Mouse (Mus musculus): ENCODE data around the gene Cntn1. TPM values are rescaled to one million over a fixed set of nuclear protein-coding genes. Genes with fewer than 3 reads are reported as not detected.

The Cntn1 gene
- total RNA-seq, 2 experiments from 2014 or later = 0.11 to 0.23 TPM

DNA sequence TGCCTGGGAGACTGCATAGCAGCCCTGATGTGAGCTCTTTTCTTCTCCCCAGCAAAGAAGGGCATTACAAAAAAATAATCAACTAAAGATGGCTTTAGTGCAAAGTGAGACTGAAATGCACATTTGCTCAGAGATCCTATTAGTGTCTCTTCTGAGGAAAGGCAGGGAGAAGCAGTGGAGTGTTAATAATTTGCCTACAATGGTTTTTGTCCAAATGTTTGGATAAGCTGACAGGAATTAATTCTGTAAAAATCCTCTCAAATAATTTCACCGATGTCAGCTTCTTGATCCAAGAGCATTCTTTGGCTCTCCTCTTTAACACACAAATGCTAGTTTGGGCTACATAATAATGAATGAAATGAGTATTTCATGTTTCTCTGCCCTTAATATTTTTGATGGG is 34.9 kb downstream of the Cntn1 start:
- no peak for DNase-seq
- Histone ChIP-seq H3K27ac (no peak overlapping the region), H3K4me3 (no peak overlapping the region)
- intact Hi-C loops (cut with DNase I) = no loop called here
- TF ChIP-seq CTCF (IDR thresholded peaks at IDR 0.05) = no peak

DNA sequence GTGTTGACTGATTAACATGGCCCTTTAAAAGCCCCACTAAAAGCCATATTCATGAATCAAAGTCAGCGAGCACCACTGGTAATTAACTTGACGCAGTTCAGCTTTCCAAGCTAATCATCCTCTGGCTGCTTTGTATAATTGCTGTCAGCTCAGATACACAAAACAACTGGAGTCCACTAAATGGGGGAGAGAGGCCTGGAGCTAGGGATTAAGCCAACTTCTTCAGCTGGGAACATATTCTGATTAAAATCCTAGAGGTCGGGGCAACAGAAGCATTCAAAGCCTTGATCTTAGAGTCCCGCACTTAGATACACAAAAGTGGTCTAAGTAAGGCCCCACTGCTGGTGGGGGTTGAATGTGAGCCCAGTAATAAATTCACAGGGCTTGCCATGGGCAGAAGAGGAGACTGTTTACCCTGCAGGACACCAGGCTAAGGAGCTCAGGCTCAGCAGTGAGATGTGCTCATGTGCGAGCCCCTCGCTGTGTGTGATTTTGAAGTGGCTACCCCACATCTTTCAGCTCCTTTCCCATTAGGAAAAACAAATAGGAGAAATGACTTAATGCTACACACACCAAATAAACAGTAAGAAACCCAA is 36.8 kb downstream of the Cntn1 start:
- H3K4me3 ChIP-seq = no peak overlapping the region
- no peak for TF ChIP-seq CTCF (IDR thresholded peaks at IDR 0.05)
- intact Hi-C loops (cut with DNase I) = no loop called here
- DNase-seq = no peak
- H3K27ac ChIP-seq = no peak overlapping the region

DNA sequence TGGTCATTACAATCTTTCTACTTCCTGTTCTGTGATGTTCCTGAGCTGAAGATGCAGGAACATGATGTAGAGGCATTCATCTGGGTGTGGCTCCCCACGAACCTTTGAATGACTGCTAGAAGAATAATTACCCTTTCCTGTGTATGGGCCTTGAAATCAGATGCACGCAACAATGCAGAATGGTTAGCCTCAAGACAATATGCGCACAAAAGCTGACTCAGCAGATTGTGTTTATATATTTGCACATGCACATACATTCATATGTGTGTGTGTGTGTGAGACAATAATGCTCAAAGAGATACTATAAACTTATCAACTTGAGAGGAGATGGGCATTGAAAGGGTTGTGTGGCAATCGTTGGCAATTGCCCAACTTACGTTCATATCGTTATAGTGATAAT is 39.8 kb downstream of the Cntn1 start:
- TF ChIP-seq CTCF (IDR thresholded peaks at IDR 0.05) = no peak
- no peak for DNase-seq
- intact Hi-C loops (cut with DNase I) = no loop called here
- no peak overlapping the region for H3K4me3 ChIP-seq
- H3K27ac ChIP-seq = no peak overlapping the region

DNA sequence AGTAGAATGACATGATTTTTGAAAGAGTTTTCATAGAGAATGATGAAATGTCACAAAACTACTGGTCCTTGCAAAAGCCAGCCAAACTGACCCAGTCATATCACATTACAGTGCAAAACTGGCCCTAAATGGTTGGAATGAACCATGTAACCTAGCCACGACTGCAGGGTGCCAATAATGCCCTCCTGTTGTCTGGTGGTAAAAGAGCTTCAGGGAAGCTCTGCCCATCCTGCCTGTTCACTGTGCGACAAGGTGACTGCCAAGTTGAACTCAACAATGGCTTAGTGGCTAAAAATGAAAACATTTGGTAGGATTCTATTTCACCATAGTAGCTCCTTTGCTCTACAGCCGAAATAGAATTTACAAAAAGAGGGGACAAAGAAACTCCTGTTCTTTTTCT is 41.1 kb downstream of the Cntn1 start:
- no peak for DNase-seq
- Histone ChIP-seq H3K4me3 (no peak overlapping the region), H3K27ac (no peak overlapping the region)
- intact Hi-C loops (cut with DNase I) = no loop called here
- TF ChIP-seq CTCF (IDR thresholded peaks at IDR 0.05) = no peak

DNA sequence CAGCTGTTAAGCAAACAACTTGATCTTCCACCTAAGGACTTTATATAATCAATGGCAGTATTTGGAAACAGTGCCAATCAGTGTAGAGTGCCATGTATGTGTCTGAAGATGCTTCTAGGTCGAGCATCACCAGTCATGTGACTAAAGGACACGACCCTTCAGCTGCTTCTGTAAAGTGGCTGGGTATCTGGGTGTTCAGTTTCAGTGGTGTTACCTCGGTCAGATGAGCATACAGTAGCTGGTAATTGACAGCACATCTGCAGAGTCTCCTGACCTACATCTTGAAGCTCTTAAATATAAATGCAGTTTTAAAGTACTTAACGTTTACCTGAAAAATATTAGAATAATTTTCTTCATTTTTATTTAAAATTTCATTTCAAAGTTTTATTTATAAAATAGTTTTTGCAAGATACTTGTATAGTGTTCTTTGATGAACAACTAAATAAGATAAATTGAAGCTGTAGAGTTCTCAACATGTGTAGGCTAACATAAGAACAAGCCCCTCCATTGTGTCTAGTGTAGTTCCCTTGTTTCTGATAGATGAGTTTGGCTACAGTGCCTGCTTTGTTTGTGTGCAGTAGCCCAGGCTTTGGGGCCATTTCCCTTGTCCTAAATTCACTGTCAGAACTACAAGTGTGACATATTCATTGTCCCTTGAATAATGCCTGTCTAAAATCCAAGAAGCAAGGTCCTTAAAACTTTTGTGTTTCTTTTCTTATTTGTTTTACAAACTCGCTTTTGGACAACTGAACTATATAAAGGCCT is 48.6 kb downstream of the Cntn1 start:
- no peak for DNase-seq
- Histone ChIP-seq H3K4me3 (no peak overlapping the region), H3K27ac (no peak overlapping the region)
- no peak for TF ChIP-seq CTCF (IDR thresholded peaks at IDR 0.05)
- intact Hi-C loops (cut with DNase I) = no loop called here

DNA sequence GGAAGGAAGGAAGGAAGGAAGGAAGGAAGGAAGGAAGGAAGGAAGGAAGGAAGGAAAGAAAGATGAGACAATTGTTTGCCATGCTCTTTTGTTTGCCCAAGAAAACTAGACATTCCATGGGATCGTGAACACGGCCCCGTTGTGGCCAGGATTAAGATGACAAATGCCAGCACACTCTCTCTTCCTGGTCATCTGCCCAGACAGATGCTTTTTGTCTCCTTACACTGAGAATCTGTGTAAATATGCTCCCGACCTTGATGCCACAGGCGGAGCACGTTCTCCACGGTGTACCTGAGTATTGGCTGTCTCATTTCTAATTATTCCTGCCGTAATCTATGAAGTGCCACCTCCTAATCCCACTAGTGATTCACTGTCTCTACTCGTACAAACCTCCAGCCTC is 51.0 kb downstream of the Cntn1 start:
- intact Hi-C loops (cut with DNase I) = no loop called here
- no peak overlapping the region for H3K4me3 ChIP-seq
- no peak for DNase-seq
- H3K27ac ChIP-seq = no peak overlapping the region
- TF ChIP-seq CTCF (IDR thresholded peaks at IDR 0.05) = no peak

DNA sequence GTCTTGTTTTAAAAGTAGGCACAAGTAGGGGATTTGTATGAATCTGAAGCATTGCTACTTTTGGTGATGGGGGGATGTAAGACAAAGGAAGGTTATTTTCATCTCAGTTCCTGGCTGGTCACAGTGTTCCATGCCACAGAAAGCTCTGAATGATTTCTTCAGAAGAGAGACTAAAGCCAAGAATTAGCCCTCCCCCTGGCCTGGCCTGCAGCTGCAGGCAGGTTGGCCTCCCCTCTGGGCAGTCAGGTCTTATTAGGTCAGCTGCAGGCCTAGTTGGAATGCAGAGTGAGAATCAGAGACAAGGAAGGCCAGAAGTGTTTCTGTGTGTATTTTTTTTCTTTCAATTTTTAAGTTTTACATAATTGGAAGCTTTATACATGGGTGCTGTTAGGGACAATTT is 61.5 kb downstream of the Cntn1 start:
- H3K27ac ChIP-seq = no peak overlapping the region
- intact Hi-C loops (cut with DNase I) = no loop called here
- no peak for TF ChIP-seq CTCF (IDR thresholded peaks at IDR 0.05)
- H3K4me3 ChIP-seq = no peak overlapping the region
- DNase-seq = peak; percentile 16

DNA sequence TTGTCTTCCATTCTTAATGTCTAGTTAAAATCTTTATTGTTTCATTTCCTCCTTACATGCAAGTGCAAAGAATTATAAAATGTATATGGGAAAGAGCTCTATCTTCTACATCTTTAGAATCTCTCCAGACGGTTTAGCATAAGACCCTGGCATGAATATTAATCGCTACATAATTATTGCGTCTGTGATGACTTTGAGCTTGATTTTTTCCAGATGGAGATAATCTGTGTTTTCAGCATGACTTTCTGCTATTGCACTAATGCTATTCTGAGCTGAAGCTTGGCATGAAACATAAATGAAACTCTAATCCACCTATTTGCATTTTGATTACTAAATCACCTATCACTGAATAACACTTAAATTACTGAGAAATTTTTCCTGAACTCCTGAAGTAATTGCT is 82.0 kb downstream of the Cntn1 start:
- intact Hi-C loops (cut with DNase I) = no loop called here
- H3K27ac ChIP-seq = no peak overlapping the region
- TF ChIP-seq CTCF (IDR thresholded peaks at IDR 0.05) = no peak
- DNase-seq = no peak
- no peak overlapping the region for H3K4me3 ChIP-seq

DNA sequence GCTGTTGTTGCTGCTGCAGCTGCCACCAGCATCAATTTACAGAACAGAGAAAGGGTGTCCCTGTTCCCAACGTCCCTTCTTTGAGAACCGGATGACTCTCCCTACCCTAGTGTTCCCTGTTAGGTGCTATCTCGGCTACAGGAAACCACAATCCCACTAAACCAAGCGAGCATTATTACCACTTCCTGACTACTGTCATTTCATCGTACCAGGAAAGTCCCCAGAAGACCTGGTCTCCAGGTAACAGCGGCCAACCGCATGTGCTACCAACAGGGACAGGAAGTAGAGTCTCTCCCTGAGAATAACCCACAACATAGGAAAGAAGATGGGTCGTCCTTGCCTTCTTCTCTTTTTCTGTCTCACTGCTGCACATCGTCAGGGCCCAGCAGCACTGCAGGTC is 83.3 kb downstream of the Cntn1 start:
- TF ChIP-seq CTCF (IDR thresholded peaks at IDR 0.05) = no peak
- Histone ChIP-seq H3K4me3 (no peak overlapping the region), H3K27ac (no peak overlapping the region)
- intact Hi-C loops (cut with DNase I) = no loop called here
- no peak for DNase-seq

DNA sequence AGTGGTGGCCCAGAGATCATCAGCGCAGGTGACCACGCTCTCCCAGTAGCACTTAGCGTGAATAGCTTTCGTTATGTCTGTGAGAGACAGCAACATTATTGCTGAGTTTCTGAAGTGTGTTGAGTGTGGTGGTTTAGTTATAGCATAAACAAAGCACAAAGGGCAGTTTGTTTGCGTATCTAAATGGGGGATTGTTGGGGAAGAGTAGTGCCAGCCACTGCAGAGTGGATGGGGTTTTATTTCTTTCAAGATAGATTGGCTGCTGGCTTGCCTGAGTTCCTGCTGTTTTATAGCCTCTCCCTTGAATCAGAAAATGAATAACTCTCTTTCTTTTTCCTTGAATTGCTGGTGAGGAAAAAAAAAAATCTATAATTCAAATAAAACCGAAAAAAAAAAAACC is 86.1 kb downstream of the Cntn1 start:
- Histone ChIP-seq H3K4me3 (no peak overlapping the region), H3K27ac (no peak overlapping the region)
- no peak for DNase-seq
- no peak for TF ChIP-seq CTCF (IDR thresholded peaks at IDR 0.05)
- intact Hi-C loops (cut with DNase I) = no loop called here

DNA sequence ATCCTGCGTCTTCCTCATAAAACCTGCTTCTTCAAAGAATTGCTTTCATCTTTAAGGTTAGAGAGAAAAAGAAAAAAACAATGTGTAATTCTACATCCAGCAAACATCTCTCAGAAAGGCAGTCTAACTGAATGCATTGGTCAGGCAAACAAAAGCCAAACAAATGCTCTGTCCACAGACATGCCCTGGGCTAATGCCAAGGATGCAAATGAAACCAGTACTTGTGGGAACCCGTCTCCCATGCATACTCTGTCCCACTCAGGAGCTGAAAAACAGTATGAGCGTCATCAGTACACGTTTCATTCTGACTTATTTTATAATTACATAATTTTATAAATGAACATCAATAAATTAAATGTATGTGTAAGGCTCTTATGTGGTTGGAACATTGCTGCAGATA is 91.0 kb downstream of the Cntn1 start:
- no peak overlapping the region for H3K4me3 ChIP-seq
- intact Hi-C loops (cut with DNase I) = no loop called here
- H3K27ac ChIP-seq = no peak overlapping the region
- DNase-seq = no peak
- no peak for TF ChIP-seq CTCF (IDR thresholded peaks at IDR 0.05)

DNA sequence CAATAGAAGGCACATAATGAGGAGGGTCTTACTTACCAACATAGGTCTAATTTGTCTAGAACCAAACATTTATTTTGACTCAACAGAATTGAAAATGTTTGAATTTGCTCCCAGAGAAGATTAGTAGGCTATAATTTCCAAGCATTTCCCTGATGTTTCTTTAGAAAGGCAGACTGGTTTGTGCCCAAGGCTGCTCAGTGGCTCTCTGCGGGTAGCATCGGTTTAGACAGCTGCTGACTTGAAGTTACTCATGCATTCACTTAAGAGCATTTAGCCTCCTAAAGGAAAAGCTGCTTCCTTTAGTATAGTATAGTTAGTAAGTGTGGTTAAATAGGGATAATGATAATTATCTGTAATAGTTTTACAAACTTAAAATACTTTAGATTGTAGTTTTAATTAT is 104.0 kb downstream of the Cntn1 start:
- H3K4me3 ChIP-seq = no peak overlapping the region
- intact Hi-C loops (cut with DNase I) = no loop called here
- TF ChIP-seq CTCF (IDR thresholded peaks at IDR 0.05) = no peak
- DNase-seq = no peak
- H3K27ac ChIP-seq = no peak overlapping the region

DNA sequence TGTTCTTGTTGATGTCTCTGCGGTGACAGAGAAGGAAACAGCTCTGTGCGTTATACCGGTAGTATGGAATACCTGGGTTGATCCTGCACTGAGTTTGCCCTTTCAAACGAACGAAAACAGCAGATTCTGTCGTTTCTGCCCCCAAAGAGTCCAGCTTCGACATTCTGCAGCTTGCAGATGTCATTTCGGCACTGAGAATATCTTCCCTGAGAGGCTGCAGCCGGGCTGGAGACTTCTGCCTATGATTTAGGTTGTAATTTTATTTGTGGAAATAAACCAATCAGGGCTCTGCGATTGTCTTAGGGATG is 109.8 kb downstream of the Cntn1 start:
- TF ChIP-seq CTCF (IDR thresholded peaks at IDR 0.05) = no peak
- no peak for DNase-seq
- intact Hi-C loops (cut with DNase I) = no loop called here
- H3K27ac ChIP-seq = no peak overlapping the region
- no peak overlapping the region for H3K4me3 ChIP-seq

Measured in gastrocnemius, adult 2 months (tissue).